Mouse (Mus musculus) splenic B cell, adult 2 months (primary cell): Measurements from ENCODE around the gene Scpep1.
"Not testable (repeated sequence)": the region's sequence is repeated elsewhere in the genome, so short reads cannot be mapped to it uniquely, and the experiment has no call there.

Source experiments
- DNase-seq: peaks from one replicate; pipeline ENCODE4 v3.0.0-alpha.2; 2011; ENCODE audit warnings: low read depth, low spot score
- H3K27me3 ChIP-seq: 2 replicates; pipeline ENCODE4 v1.6.1; 2012; ENCODE audit warnings: mild to moderate bottlenecking, low read length, moderate library complexity, mixed read lengths; ENCODE audit not compliant: control insufficient read depth, poor library complexity, insufficient read depth, severe bottlenecking
- H3K36me3 ChIP-seq: 2 replicates; pipeline ENCODE4 v1.6.1; 2012; ENCODE audit warnings: mild to moderate bottlenecking, low read length, moderate library complexity, mixed read lengths; ENCODE audit not compliant: control insufficient read depth, poor library complexity, insufficient read depth, severe bottlenecking

The Scpep1 gene

DNA sequence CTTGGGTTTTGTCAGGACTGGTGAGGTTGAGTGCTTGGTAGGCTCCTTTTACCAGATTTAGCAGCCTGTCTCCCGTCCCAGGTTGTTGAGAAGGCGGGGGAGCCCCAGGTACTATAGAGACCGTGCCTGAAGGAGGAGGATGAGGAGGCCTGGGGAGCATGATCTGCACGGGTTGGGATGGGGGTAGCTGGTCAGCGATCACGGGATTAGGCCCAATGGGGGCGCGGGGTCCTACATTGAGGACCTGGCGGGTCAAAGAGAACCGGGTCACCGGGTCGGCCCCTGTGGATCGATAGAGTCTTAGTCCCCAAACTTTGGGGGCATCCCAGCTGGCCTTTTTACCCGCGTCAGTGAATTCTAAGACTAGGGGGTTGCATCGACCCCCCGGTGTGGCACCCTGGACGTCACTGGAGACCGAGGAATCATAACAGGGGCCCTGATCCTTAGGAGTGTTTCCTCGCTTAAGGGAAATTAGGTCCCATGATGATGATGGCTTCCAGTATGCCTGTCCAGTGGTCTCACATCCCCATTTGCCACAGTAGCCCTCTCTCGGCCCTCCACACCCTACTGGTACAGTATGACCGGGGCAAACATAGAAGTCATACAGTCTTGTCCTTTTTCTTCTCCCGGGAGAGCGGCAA is 63.2 kb downstream of the Scpep1 start:
- H3K36me3 ChIP-seq, H3K27me3 ChIP-seq, DNase-seq: not testable (repeated sequence)

- DNase-seq, H3K36me3 ChIP-seq, H3K27me3 ChIP-seq: not testable (repeated sequence)
Measured at GRCm38 (mm10) chr11:88891446-88891845, 63.8 kb downstream of the Scpep1 start.

GRCm38 (mm10) chr11:88890904-88891303 is 64.4 kb downstream of the Scpep1 start:
- H3K36me3 ChIP-seq, DNase-seq, H3K27me3 ChIP-seq: not testable (repeated sequence)

DNA sequence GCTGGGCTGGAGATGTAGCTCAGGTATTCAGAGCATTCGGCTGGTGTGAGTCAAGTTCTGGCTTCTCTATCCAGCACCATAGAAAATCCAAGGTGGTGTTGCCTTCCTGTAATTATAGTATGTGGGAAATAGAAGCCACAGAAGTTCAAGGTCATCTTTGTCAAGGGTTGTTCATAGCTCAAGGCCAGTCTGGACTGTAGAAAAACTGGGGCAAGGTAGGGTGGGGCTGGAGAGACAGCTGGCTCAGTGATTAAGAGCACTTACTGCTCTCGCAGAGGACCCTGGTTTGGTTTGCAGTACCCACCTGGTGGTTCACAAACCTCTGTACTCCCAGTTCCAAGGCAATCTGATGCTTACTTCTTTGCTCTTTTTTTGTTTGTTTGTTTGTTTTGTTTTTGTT is 66.3 kb downstream of the Scpep1 start:
- Histone ChIP-seq H3K36me3 (no peaks in the 10 kb centered on the region), H3K27me3 (no peaks in the 10 kb centered on the region)
- no peak for DNase-seq

GRCm38 (mm10) chr11:88884376-88885065 is 70.7 kb downstream of the Scpep1 start:
- no peak for DNase-seq
- no peaks in the 10 kb centered on the region for H3K36me3 ChIP-seq
- H3K27me3 ChIP-seq = no peaks in the 10 kb centered on the region

- no peak for DNase-seq
Measured at GRCm38 (mm10) chr11:88878011-88878410, 77.3 kb downstream of the Scpep1 start.

More at GRCm38 (mm10) chr11:88878011-88878410, 77.3 kb downstream of the Scpep1 start:
- H3K36me3 ChIP-seq = no peaks in the 10 kb centered on the region
- H3K27me3 ChIP-seq = no peaks in the 10 kb centered on the region
